Mouse (Mus musculus): ENCODE results near the gene Hydin.
A peak's percentile ranks its signal among the peaks of the same experiment; 100 is the strongest.

The Hydin gene

GRCm38 (mm10) chr8:110631201-110631600 is 364.4 kb downstream of the Hydin start:
- DNase-seq (ENCODE audit: low spot score in 2 of 2) = peak in 1 of 2 experiments; percentile 19

GRCm38 (mm10) chr8:110633814-110634213 is 367.0 kb downstream of the Hydin start:
- DNase-seq (ENCODE audit: low spot score in 2 of 2) = no peak

- DNase-seq (ENCODE audit: low spot score in 2 of 2) = no peak
These were observed 369.4 kb downstream of the Hydin start for GRCm38 (mm10) chr8:110636182-110636581.

GRCm38 (mm10) chr8:110642331-110642730 is 375.6 kb downstream of the Hydin start:
- no peak for DNase-seq (ENCODE audit: low spot score in 2 of 2)

- DNase-seq (ENCODE audit: low spot score in 2 of 2) = no peak
These were observed 376.4 kb downstream of the Hydin start for GRCm38 (mm10) chr8:110643177-110643576.

GRCm38 (mm10) chr8:110644422-110644821 is 377.6 kb downstream of the Hydin start:
- DNase-seq (ENCODE audit: low spot score in 2 of 2) = no peak

- DNase-seq (ENCODE audit: low spot score in 2 of 2) = no peak
These were observed 378.1 kb downstream of the Hydin start for GRCm38 (mm10) chr8:110644901-110645300.

GRCm38 (mm10) chr8:110645340-110645739 is 378.6 kb downstream of the Hydin start:
- DNase-seq (ENCODE audit: low spot score in 2 of 2) = no peak

- DNase-seq (ENCODE audit: low spot score in 2 of 2) = peak; percentile 38 to 47
These were observed 379.3 kb downstream of the Hydin start for GRCm38 (mm10) chr8:110646064-110646463.

GRCm38 (mm10) chr8:110648577-110648976 is 381.8 kb downstream of the Hydin start:
- DNase-seq (ENCODE audit: low spot score in 2 of 2) = no peak

- no peak for DNase-seq (ENCODE audit: low spot score in 2 of 2)
These were observed 382.5 kb downstream of the Hydin start for GRCm38 (mm10) chr8:110649286-110649685.

GRCm38 (mm10) chr8:110650838-110651237 is 384.1 kb downstream of the Hydin start:
- DNase-seq (ENCODE audit: low spot score in 2 of 2) = no peak

GRCm38 (mm10) chr8:110651847-110652246 is 385.1 kb downstream of the Hydin start:
- no peak for DNase-seq (ENCODE audit: low spot score in 2 of 2)

- DNase-seq (ENCODE audit: low spot score in 2 of 2) = no peak
These were observed 387.6 kb downstream of the Hydin start for GRCm38 (mm10) chr8:110654075-110655060.

GRCm38 (mm10) chr8:110655827-110656226 is 389.1 kb downstream of the Hydin start:
- no peak for DNase-seq (ENCODE audit: low spot score in 2 of 2)

GRCm38 (mm10) chr8:110657661-110658060 is 390.9 kb downstream of the Hydin start:
- DNase-seq (ENCODE audit: low spot score in 2 of 2) = no peak
